Mouse (Mus musculus) midbrain, embryonic 12.5 days (tissue): Measurements from ENCODE around the gene Rorc. TPM values are rescaled to one million over a fixed set of nuclear protein-coding genes. Genes with fewer than 3 reads are reported as not detected.

Experiments
- ATAC-seq: fragments of 200-750 bp; cut with Nextera tagmentation; 2 replicates; pipeline ENCODE4 v1.8.0; 2017; ENCODE audit warnings: low read depth, moderate TSS enrichment, moderate library complexity; ENCODE audit not compliant: low FRiP score
- H3K27ac ChIP-seq: fragments of 300-500 bp; sonication (generic); replicated peaks from 2 replicates; pipeline ENCODE4 v1.5.1; 2016; ENCODE audit warnings: mild to moderate bottlenecking
- H3K27me3 ChIP-seq: fragments of 300-500 bp; sonication (generic); 2 replicates; pipeline ENCODE4 v1.6.1; 2016; ENCODE audit warnings: mild to moderate bottlenecking
- H3K36me3 ChIP-seq: fragments of 300-500 bp; sonication (generic); 2 replicates; pipeline ENCODE4 v1.6.1; 2016
- H3K4me1 ChIP-seq: fragments of 300-500 bp; sonication (generic); 2 replicates; pipeline ENCODE4 v1.6.1; 2016
- H3K4me2 ChIP-seq: fragments of 300-500 bp; sonication (generic); replicated peaks from 2 replicates; pipeline ENCODE4 v1.6.1; 2016; ENCODE audit warnings: mild to moderate bottlenecking, moderate library complexity
- H3K4me3 ChIP-seq: fragments of 300-500 bp; sonication (generic); 2 replicates; pipeline ENCODE4 v1.5.1; 2016; ENCODE audit warnings: mild to moderate bottlenecking
- H3K9ac ChIP-seq: fragments of 300-500 bp; sonication (generic); replicated peaks from 2 replicates; pipeline ENCODE4 v1.6.1; 2016; ENCODE audit warnings: mild to moderate bottlenecking, moderate library complexity
- H3K9me3 ChIP-seq: fragments of 300-500 bp; sonication (generic); 2 replicates; pipeline ENCODE4 v1.6.1; 2016; ENCODE audit warnings: mild to moderate bottlenecking
- WGBS: fragments of 180-500 bp; shearing (Covaris S2); methylation state at CpG from one replicate; pipeline ENCODE4 v1.1.7; 2016; 5-methylcytosine and 5-hydroxymethylcytosine counted together
- polyA plus RNA-seq: library from polyadenylated mRNA; unstranded; fragments of >200 nt; fragmentation: Nextera tagmentation; extraction: Ambion mirVana; gene quantifications from 2 replicates; pipeline ENCODE4 v1.2.1, GENCODE M21; 2016

The Rorc gene
- polyA plus RNA-seq, 1 experiment from 2014 or later = 0.28 TPM

DNA sequence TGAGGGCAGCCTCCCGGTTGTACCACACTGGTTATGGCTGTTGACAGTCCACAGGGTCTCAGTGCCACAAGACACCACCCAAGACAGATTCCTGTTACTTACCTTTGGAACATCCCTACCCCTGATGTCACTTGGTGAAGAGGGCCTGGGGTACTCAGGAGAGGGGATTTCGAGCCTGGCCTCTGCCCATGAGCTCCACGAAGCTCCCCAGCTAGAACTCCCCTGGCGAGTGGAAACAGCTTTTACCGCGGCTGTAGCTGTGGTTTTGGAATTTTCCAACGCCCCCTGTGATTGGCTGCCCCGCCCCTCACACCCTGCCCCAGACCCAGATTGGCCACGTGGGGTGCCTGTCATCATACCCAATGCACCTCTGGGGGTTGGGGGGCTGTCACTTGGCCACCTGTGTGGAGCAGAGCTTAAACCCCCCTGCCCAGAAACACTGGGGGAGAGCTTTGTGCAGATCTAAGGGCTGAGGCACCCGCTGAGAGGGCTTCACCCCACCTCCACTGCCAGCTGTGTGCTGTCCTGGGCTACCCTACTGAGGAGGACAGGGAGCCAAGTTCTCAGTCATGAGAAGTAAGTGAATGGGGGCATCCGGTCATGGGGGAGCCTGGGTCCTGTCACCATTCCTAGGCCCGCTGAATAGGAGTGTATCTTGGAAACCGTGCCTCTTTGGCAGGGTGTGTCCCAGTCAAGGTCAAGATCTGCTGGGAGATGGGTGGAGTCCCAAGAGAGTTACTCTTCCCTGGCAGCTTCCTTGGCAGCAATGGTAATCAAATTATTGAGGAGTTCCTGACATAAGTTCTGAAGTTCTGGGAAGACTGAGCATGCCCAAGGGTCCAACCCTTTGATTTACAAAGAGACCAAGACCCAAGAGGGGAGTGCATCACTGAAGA, 4.7 kb downstream of the Rorc start:
- no peak overlapping the region for H3K27ac ChIP-seq
- H3K36me3 ChIP-seq = no peaks in the 10 kb centered on the region
- peaks cover 22% of the 10 kb centered on the region for H3K4me1 ChIP-seq
- peaks cover 29% of the 10 kb centered on the region for H3K27me3 ChIP-seq
- ATAC-seq = no peak
- H3K4me2 ChIP-seq = no peak overlapping the region
- no peaks in the 10 kb centered on the region for H3K9me3 ChIP-seq
- H3K9ac ChIP-seq = no peak overlapping the region
- 24% methylated on average over 13 of the region's 13 CpGs for WGBS
- no peak overlapping the region for H3K4me3 ChIP-seq

DNA sequence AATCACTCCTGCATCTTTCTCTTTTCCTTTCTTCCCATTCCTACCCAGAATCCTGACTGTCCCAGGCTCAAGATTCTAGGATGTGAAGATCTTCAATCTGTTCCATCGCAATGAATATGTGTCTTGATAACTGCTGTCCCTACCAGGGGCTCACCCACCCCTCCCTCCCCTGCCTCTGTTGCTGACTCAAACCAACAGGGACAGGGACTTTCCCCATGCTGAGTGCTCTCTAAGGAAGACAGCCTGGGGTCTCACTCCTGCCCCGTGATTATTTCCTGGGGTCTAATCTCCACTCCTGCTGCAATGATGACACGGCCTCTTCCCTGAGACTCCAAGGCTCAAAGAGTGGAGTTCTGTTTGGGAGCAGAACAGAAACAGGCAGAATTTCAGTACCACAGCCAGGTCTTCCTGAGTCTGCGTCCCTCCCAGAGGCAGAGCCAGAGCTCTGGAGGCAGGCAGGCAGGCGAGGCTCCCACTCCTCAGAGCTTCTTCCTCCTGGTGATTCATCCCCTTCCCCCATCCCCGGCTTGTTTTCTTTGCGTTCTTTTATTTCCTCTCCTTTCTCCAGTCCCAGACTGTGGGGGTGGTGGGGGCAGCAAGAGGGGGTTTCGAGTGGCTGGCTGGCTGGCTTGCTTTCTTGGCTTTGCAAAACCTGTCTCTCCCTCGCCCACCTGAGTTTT, 7.4 kb downstream of the Rorc start:
- WGBS = 19% methylated on average over 9 of the region's 9 CpGs
- H3K4me1 ChIP-seq = 0 out of 2 replicates have a peak, but pooled peaks cover 5% of the 10 kb centered on the region
- peaks cover 10% of the 10 kb centered on the region for H3K27me3 ChIP-seq
- no peak overlapping the region for H3K4me3 ChIP-seq
- no peak overlapping the region for H3K27ac ChIP-seq
- no peaks in the 10 kb centered on the region for H3K9me3 ChIP-seq
- no peak overlapping the region for H3K4me2 ChIP-seq
- H3K9ac ChIP-seq = no peak overlapping the region
- no peaks in the 10 kb centered on the region for H3K36me3 ChIP-seq
- ATAC-seq = no peak

DNA sequence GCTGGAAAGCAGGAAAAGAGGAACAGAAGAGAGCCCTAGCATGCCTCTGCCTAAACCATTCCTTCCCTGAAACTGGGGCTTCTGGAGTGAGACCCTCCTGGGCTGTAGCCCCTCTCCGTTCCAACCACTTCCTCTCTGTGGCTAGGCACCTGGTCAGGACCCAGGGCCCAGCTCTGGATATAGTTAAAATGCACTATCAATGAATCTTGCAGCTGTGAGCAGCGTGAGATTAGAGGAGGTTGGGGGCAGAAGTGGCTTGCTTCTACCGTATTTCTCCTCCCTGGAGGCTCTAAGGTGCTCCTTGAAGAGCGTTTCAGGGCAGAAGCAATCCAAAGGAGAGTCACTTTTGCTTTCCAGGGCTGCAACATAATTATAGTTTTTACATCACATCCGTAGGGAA, 9.7 kb downstream of the Rorc start:
- no peak overlapping the region for H3K4me3 ChIP-seq
- H3K9me3 ChIP-seq = no peaks in the 10 kb centered on the region
- H3K27me3 ChIP-seq = peaks cover under 1% of the 10 kb centered on the region; the same call in 1 of the 2 replicates
- 0 out of 2 replicates have a peak, but pooled peaks cover under 1% of the 10 kb centered on the region for H3K4me1 ChIP-seq
- WGBS = 78% methylated on average over 5 of the region's 5 CpGs
- no peak overlapping the region for H3K4me2 ChIP-seq
- no peak overlapping the region for H3K9ac ChIP-seq
- ATAC-seq = no peak
- H3K27ac ChIP-seq = no peak overlapping the region
- no peaks in the 10 kb centered on the region for H3K36me3 ChIP-seq

DNA sequence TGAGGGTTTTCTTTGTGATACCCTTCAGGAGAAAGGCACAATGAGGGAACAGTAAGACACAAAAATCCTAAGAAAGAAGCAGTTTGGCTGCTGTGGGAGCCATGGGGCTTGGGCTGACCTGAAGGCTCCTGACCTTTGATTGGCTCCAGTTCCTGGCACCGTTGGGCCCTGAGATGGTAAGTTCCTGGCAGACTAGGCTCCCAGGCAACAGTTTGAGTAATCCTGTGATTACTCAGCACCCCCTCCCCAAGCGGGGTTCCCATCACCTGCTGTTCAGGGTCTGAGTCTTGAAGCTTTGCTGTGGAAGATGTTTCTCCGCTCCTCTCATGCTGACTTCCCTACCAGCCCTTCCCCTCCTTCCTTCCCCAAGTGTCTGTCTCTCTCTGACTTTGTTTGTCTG, 10.9 kb downstream of the Rorc start:
- H3K36me3 ChIP-seq = no peaks in the 10 kb centered on the region
- H3K27ac ChIP-seq = no peak overlapping the region
- H3K4me1 ChIP-seq = no peaks in the 10 kb centered on the region
- H3K4me3 ChIP-seq = no peak overlapping the region
- ATAC-seq = no peak
- H3K27me3 ChIP-seq = no peaks in the 10 kb centered on the region
- WGBS = 54% methylated on average over 3 of the region's 3 CpGs
- no peaks in the 10 kb centered on the region for H3K9me3 ChIP-seq
- H3K4me2 ChIP-seq = no peak overlapping the region
- H3K9ac ChIP-seq = no peak overlapping the region

DNA sequence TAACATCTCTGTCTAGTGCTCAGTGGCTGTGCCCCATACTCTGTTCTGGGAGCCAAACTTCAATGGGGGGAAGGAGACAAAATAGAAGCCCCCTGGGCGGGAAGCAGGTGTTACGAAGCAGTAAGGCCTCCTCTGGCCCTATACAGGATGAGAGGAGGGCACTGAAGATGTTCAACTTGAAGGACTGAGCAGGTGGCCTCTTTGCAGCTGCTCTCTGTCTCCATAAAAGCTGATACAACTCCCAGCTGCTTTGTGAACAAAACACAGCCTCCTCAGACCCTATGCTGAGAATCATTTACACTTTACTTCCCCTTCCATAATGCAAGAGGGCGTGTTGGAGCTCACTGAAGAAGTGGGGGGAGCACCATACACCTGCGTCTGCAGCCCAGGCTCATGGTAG, 14.1 kb downstream of the Rorc start:
- ATAC-seq = no peak
- WGBS = 71% methylated on average over 4 of the region's 4 CpGs

GRCm38 (mm10) chr3:94387391-94387790, 14.8 kb downstream of the Rorc start:
- no peaks in the 10 kb centered on the region for H3K4me1 ChIP-seq

More for the DNA sequence above, 14.1 kb downstream of the Rorc start:
- Histone ChIP-seq H3K27me3 (peaks cover 3% of the 10 kb centered on the region; the same call in 1 of the 2 replicates), H3K9me3 (no peaks in the 10 kb centered on the region), H3K4me2 (no peak overlapping the region), H3K36me3 (no peaks in the 10 kb centered on the region), H3K4me3 (no peak overlapping the region), H3K27ac (no peak overlapping the region), H3K9ac (no peak overlapping the region), H3K4me1 (no peaks in the 10 kb centered on the region)

DNA sequence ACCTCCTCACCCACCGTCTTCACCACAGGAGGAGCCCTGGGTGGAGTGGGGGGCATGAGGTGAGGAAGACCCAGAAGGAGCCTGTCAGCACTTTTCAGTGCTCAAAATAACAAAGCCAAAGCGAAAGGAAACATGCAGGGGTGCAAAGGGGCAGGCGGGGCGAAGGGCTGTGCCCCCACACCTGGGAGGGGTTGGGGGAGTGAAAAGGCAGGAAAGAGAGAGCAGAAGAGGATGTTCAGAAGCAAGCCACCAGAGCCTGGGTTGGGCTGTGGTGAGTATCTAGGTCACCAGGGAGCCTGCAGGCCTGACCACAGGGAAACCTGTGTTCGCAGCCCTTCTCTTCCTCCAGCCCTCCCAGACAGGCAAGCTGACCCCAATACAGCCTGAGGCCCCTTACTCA, 15.5 kb downstream of the Rorc start:
- H3K9ac ChIP-seq = no peak overlapping the region
- ATAC-seq = no peak
- no peaks in the 10 kb centered on the region for H3K36me3 ChIP-seq
- no peak overlapping the region for H3K4me2 ChIP-seq
- no peaks in the 10 kb centered on the region for H3K9me3 ChIP-seq
- H3K4me3 ChIP-seq = no peak overlapping the region
- H3K27ac ChIP-seq = no peak overlapping the region
- 75% methylated on average over 5 of the region's 5 CpGs for WGBS
- peaks cover 3% of the 10 kb centered on the region; the same call in 1 of the 2 replicates for H3K27me3 ChIP-seq
- H3K4me1 ChIP-seq = no peaks in the 10 kb centered on the region

More at GRCm38 (mm10) chr3:94387391-94387790, 14.8 kb downstream of the Rorc start:
- Histone ChIP-seq H3K4me3 (no peak overlapping the region), H3K27me3 (peaks cover 3% of the 10 kb centered on the region; the same call in 1 of the 2 replicates), H3K4me2 (no peak overlapping the region), H3K9ac (no peak overlapping the region), H3K36me3 (no peaks in the 10 kb centered on the region), H3K9me3 (no peaks in the 10 kb centered on the region), H3K27ac (no peak overlapping the region)
- ATAC-seq = no peak
- WGBS = 88% methylated on average over 10 of the region's 10 CpGs

DNA sequence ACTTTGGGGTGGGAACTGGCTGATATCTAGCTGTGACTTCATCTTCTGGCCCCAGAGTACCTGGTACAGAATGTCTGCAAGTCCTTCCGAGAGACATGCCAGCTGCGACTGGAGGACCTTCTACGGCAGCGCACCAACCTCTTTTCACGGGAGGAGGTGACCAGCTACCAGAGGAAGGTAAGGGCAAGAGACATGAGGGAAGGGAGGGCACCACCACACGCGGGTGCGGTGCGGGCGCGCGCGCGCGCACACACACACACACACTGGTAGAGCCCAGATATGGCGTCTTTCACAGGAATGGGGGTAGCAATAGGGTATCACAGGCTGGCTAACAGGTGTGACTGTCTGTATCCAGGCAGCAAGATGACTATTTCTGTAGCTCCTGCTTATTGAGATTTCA, 16.8 kb downstream of the Rorc start:
- no peak overlapping the region for H3K9ac ChIP-seq
- no peak for ATAC-seq
- 95% methylated on average over 16 of the region's 16 CpGs for WGBS
- H3K4me2 ChIP-seq = no peak overlapping the region
- H3K27me3 ChIP-seq = peaks cover 3% of the 10 kb centered on the region; the same call in 1 of the 2 replicates
- H3K4me1 ChIP-seq = no peaks in the 10 kb centered on the region
- H3K4me3 ChIP-seq = no peak overlapping the region
- H3K27ac ChIP-seq = no peak overlapping the region
- H3K36me3 ChIP-seq = no peaks in the 10 kb centered on the region
- H3K9me3 ChIP-seq = no peaks in the 10 kb centered on the region

DNA sequence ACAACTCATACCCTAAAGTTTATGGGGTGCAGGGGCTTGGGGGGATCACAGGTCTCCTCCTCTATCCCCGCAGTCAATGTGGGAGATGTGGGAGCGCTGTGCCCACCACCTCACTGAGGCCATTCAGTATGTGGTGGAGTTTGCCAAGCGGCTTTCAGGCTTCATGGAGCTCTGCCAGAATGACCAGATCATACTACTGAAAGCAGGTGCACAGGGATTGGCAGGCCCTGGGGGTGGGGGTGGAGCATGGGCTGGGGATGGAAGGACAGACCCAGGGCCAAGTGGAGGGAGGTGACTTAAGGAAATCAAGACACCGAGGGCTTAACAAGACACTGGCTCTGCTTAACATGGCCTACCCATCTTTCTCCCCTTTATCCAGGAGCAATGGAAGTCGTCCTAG, 18.4 kb downstream of the Rorc start:
- Histone ChIP-seq H3K9ac (no peak overlapping the region), H3K27ac (no peak overlapping the region), H3K9me3 (no peaks in the 10 kb centered on the region), H3K27me3 (peaks cover 3% of the 10 kb centered on the region; the same call in 1 of the 2 replicates), H3K4me3 (no peak overlapping the region), H3K4me1 (no peaks in the 10 kb centered on the region), H3K4me2 (no peak overlapping the region), H3K36me3 (no peaks in the 10 kb centered on the region)
- 87% methylated on average over 5 of the region's 5 CpGs for WGBS
- no peak for ATAC-seq

- WGBS = 84% methylated on average over 2 of the region's 2 CpGs
- Histone ChIP-seq H3K27me3 (peaks cover 10% of the 10 kb centered on the region), H3K4me3 (no peak overlapping the region), H3K9ac (no peak overlapping the region), H3K9me3 (no peaks in the 10 kb centered on the region), H3K4me2 (no peak overlapping the region), H3K27ac (no peak overlapping the region), H3K36me3 (no peaks in the 10 kb centered on the region), H3K4me1 (no peaks in the 10 kb centered on the region)
- no peak for ATAC-seq
These were observed 19.5 kb downstream of the Rorc start for GRCm38 (mm10) chr3:94392128-94392527.

DNA sequence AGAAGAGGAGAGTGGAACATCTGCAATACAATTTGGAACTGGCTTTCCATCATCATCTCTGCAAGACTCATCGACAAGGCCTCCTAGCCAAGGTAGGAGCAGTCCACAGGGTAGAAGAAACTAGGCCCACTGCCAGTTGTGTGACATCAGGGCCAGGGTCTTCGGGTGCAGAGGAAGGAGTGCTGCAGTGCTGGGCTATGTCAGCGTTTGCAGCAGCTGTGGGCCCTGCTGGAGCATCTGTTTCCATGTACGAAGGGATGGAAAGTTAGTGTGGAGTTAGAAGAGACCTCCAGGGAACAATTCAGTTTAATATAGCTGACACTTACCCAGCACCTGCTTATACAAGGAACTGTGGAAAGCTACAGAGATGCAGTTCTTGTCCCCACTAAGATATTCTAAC, 20.5 kb downstream of the Rorc start:
- Histone ChIP-seq H3K4me1 (no peaks in the 10 kb centered on the region), H3K9me3 (no peaks in the 10 kb centered on the region), H3K4me3 (no peak overlapping the region), H3K36me3 (no peaks in the 10 kb centered on the region), H3K4me2 (no peak overlapping the region), H3K9ac (no peak overlapping the region), H3K27ac (no peak overlapping the region), H3K27me3 (peaks cover 18% of the 10 kb centered on the region)
- WGBS = 76% methylated on average over 4 of the region's 4 CpGs
- ATAC-seq = no peak

DNA sequence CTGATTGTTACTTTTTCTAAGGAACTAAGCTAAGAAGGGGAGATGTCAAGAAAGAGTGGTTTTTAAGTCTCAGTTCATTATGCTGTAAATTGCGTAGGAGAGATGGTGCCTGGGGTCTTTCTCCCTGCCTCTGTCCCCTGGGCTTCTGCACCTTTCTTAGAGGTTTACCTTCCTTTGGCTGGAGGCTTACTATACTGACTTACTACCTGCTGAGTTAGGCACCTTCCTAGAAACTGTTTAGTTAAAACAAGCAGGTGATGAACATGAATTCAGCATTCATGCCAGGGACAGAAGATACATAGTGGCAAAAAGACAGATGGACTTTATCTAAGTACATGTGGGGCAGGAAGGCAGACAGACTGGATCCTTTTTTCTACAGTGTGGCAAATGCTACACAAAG, 23.7 kb downstream of the Rorc start:
- peaks cover 19% of the 10 kb centered on the region for H3K4me1 ChIP-seq
- H3K4me3 ChIP-seq = no peak overlapping the region
- H3K36me3 ChIP-seq = no peaks in the 10 kb centered on the region
- ATAC-seq = no peak
- no peak overlapping the region for H3K27ac ChIP-seq
- no peak overlapping the region for H3K9ac ChIP-seq
- H3K9me3 ChIP-seq = no peaks in the 10 kb centered on the region
- 82% methylated on average over 1 of the region's 1 CpGs for WGBS
- peaks cover 31% of the 10 kb centered on the region for H3K27me3 ChIP-seq
- H3K4me2 ChIP-seq = no peak overlapping the region
